8 mouse cellular contexts compared by ENCODE assay signal in the genomic region with DNA sequence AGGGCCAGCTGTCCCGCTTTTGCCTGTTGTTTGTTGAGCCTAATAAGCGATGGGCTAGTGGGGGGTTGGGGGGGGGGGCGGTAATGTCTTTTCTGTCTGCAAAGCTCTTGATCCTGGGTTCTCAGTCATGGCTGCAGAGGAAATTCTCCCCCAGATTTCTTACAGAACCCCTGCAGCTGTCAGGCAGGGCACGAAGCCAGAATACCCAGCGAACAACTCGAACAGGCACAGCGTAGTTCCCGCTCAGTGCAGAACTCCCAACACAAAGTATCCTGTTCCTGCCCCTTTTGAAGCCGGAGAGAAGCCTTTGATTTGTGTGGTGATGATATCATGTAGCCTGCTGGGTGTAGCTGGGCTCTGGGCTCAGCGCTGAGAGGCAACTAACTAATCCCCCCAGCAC. TPM values are rescaled to one million over a fixed set of nuclear protein-coding genes. Genes with fewer than 3 reads are reported as not detected.
DNase-seq lines count a peak whose midpoint lies in the region; ATAC-seq lines count a peak whose summit lies in the region.

No protein-coding gene starts in this region.

- 1% methylated on average over 10 of the region's 10 CpGs for WGBS in forebrain, embryonic 16.5 days
- 14% methylated on average over 10 of the region's 10 CpGs for WGBS in heart, embryonic 16.5 days

- H3K27ac ChIP-seq in forebrain, embryonic 16.5 days (ENCODE audit: low read length), result peak overlapping the region; percentile 76
- H3K27ac ChIP-seq in heart, embryonic 16.5 days (ENCODE audit: low read length), result peak overlapping the region; percentile 54; the same call in 1 of the 2 replicates

- ATAC-seq in forebrain, embryonic 16.5 days, result peak; percentile 90
- ATAC-seq in heart, embryonic 16.5 days (replicated peaks; ENCODE audit: extremely low read depth, insufficient read depth, low FRiP score), result peak; percentile 60

- H3K9ac ChIP-seq in forebrain, embryonic 16.5 days (replicated peaks; ENCODE audit: low read depth, low read length), result no peak overlapping the region
- peak overlapping the region; percentile 55 for H3K9ac ChIP-seq in heart, embryonic 16.5 days (ENCODE audit: low read length)

- no peaks in the 10 kb centered on the region for H3K36me3 ChIP-seq in forebrain, embryonic 16.5 days (ENCODE audit: control insufficient read depth, insufficient read depth)
- no peaks in the 10 kb centered on the region for H3K36me3 ChIP-seq in heart, embryonic 16.5 days (ENCODE audit: control insufficient read depth, insufficient read depth)

- no peaks in the 10 kb centered on the region for H3K27me3 ChIP-seq in forebrain, embryonic 16.5 days (replicated peaks; ENCODE audit: control insufficient read depth, insufficient read depth, low read length)
- H3K27me3 ChIP-seq in heart, embryonic 16.5 days (ENCODE audit: control insufficient read depth, insufficient read depth, low read length), result no peaks in the 10 kb centered on the region

- H3K4me3 ChIP-seq in forebrain, embryonic 16.5 days (replicated peaks; ENCODE audit: low read length), result no peak overlapping the region
- peak overlapping the region; percentile 12; the same call in 1 of the 2 replicates for H3K4me3 ChIP-seq in heart, embryonic 16.5 days (ENCODE audit: low read length)

- peaks cover 28% of the 10 kb centered on the region for H3K4me1 ChIP-seq in forebrain, embryonic 16.5 days (replicated peaks; ENCODE audit: control insufficient read depth, insufficient read depth, low read length)
- peaks cover 5% of the 10 kb centered on the region for H3K4me1 ChIP-seq in heart, embryonic 16.5 days (ENCODE audit: control insufficient read depth, insufficient read depth, low read length)

- DNase-seq in ovary, postnatal 14 days (ENCODE audit: low spot score), result peak; percentile 51
- DNase-seq in ovary, postnatal 10 days (ENCODE audit: low spot score), result no peak
- DNase-seq in kidney, postnatal 4 days, result peak; percentile 82 to 87
- peak; percentile 53 to 79 for DNase-seq in lung, postnatal 4 days
- peak; percentile 73 for DNase-seq in right cerebral cortex, postnatal 4 days
- DNase-seq in natural killer cell, adult 2 months (ENCODE audit: low spot score in 2 of 2), result no peak

- no peaks in the 10 kb centered on the region for H3K9me3 ChIP-seq in forebrain, embryonic 16.5 days (ENCODE audit: control insufficient read depth, low read length)
- H3K9me3 ChIP-seq in heart, embryonic 16.5 days (replicated peaks; ENCODE audit: control insufficient read depth, low read length), result no peaks in the 10 kb centered on the region

- peak overlapping the region; percentile 26 for H3K4me2 ChIP-seq in forebrain, embryonic 16.5 days (ENCODE audit: low read length)
- peak overlapping the region; percentile 55 for H3K4me2 ChIP-seq in heart, embryonic 16.5 days (ENCODE audit: low read depth, low read length)

RNA-seq across cellular contexts. Expression of a gene that starts 46.2 kb away (rescaled TPM):
- polyA plus RNA-seq in forebrain, embryonic 16.5 days (2015; fragmentation: Nextera tagmentation; extraction: Ambion mirVana), result 16.4 and 21.0 TPM in 2 replicates
- polyA plus RNA-seq in heart, embryonic 16.5 days (2015; fragmentation: Nextera tagmentation; extraction: Ambion mirVana), result 6.0 and 6.2 TPM in 2 replicates

Comparison
In these comparisons a context has a peak if more than half of its experiments do, and no peak if none do; other contexts are left out.
1. DNase-seq: peak in ovary, postnatal 14 days (single experiment), kidney, postnatal 4 days (2 of 2), lung, postnatal 4 days (2 of 2) and right cerebral cortex, postnatal 4 days (single experiment); none in ovary, postnatal 10 days (single experiment) and natural killer cell, adult 2 months (0 of 2).